Mouse (Mus musculus) heart, adult 2 months (tissue): ENCODE results near the gene Taf7l. TPM values are rescaled to one million over a fixed set of nuclear protein-coding genes. Genes with fewer than 3 reads are reported as not detected.

Experiments
- DNase-seq, 2 experiments: peaks; one replicate each; pipeline ENCODE4 v3.0.0; 2021
- H3K27ac ChIP-seq: fragments of 200-600 bp; 2 replicates; pipeline ENCODE4 v1.8.1; 2022
- H3K27me3 ChIP-seq: fragments of 200-500 bp; 2 replicates; pipeline ENCODE4 v1.6.1; 2012; ENCODE audit warnings: mild to moderate bottlenecking, low read length, inconsistent platforms, mixed read lengths; ENCODE audit not compliant: control insufficient read depth, insufficient read depth
- H3K36me3 ChIP-seq: fragments of 200-500 bp; 2 replicates; pipeline ENCODE4 v1.6.1; 2012; ENCODE audit warnings: low read length, inconsistent platforms; ENCODE audit not compliant: control insufficient read depth, insufficient read depth
- H3K4me1 ChIP-seq: fragments of 200-500 bp; 2 replicates; pipeline ENCODE4 v1.6.1; 2011; ENCODE audit warnings: low read length; ENCODE audit not compliant: control insufficient read depth, insufficient read depth
- H3K4me3 ChIP-seq: fragments of 200-600 bp; 2 replicates; pipeline ENCODE4 v1.8.1; 2022
- H3K79me2 ChIP-seq: fragments of 200-500 bp; replicated peaks from 2 replicates; pipeline ENCODE4 v1.6.1; 2012; ENCODE audit warnings: mild to moderate bottlenecking, inconsistent platforms, low read length, moderate library complexity, mixed read lengths; ENCODE audit not compliant: control insufficient read depth, insufficient read depth
- H3K9ac ChIP-seq: fragments of 200-500 bp; 2 replicates; pipeline ENCODE4 v1.6.1; 2012; ENCODE audit warnings: low read depth, mild to moderate bottlenecking, control low read depth, inconsistent platforms, low read length, mixed read lengths
- CTCF ChIP-seq: fragments of 200-600 bp; IDR thresholded peaks from 2 replicates; pipeline ENCODE4 v1.8.1; 2022; ENCODE audit warnings: antibody characterized with exemption, mild to moderate bottlenecking, moderate library complexity
- EP300 ChIP-seq: fragments of 200-500 bp; IDR thresholded peaks from 2 replicates; pipeline ENCODE4 v1.6.1; 2011; ENCODE audit warnings: low read depth, low read length, control low read depth; ENCODE audit not compliant: insufficient read depth
- POLR2A ChIP-seq: fragments of 200-500 bp; IDR thresholded peaks from 2 replicates; pipeline ENCODE4 v1.6.1; 2011; ENCODE audit warnings: mild to moderate bottlenecking, low read depth, low read length, control low read depth; ENCODE audit not compliant: insufficient read depth
- WGBS: fragments of 180-500 bp; shearing (Covaris S2); methylation state at CpG from one replicate; pipeline ENCODE4 v1.1.7; 2018; 5-methylcytosine and 5-hydroxymethylcytosine counted together
- intact Hi-C: fragments of 180-260 bp; cut with DNase I; formaldehyde crosslinking; loops from one replicate; pipeline ENCODE4 v1.15.1; 2025
- long read RNA-seq: library from polyadenylated mRNA; stranded (forward); transcript quantifications from one replicate; pipeline ENCODE4 v2.0.0, GENCODE M21; 2021
- polyA plus RNA-seq: library from polyadenylated mRNA; depleted of rRNA; stranded (reverse); fragments of >200 nt; gene quantifications from 2 replicates; pipeline ENCODE4 v1.2.3, GENCODE M21; 2012; rRNA removed
- total RNA-seq, 2 experiments: library from RNA; stranded (reverse); gene quantifications; 2 replicates each; pipeline ENCODE4 v1.2.3; 2021

Taf7l gene
- total RNA-seq = not detected
- not detected in 2 replicates for polyA plus RNA-seq
- long read RNA-seq = 0 reads

DNA sequence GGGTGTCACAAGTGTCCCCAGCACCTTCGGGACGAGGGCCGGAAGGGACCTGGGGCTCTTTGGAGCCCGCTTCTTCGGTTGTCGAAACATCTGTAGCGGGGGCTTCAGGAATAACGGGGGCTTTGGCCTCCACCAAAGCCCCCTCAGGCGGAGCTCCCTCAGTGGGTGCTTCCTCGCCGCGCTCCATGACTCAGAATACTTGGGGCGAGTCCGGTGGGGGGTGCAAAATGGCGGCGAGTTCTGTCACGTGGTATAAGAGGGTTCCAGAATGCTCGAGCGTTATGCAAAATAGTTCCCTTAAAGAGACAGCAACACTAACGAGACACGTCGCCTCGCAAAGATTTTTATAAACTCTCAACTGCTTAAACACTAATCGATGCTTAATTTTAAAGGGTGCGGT, at the start of gene Taf7l:
TSS of gene Taf7l (minus strand) at position 201 of the 400 bp plus-strand sequence.
- Histone ChIP-seq H3K27me3 (no peaks in the 10 kb centered on the region), H3K9ac (no peak within 1 kb of the TSS), H3K79me2 (no peaks in the 10 kb centered on the region), H3K27ac (no peak within 1 kb of the TSS), H3K36me3 (no peaks in the 10 kb centered on the region), H3K4me3 (no peak within 1 kb of the TSS), H3K4me1 (no peaks in the 10 kb centered on the region)
- TF ChIP-seq EP300 = no peak
- no peak for TF ChIP-seq POLR2A
- no peak for TF ChIP-seq CTCF
- DNase-seq = no peak
- intact Hi-C loops = no loop called here
- WGBS = 88% methylated on average over 25 of the region's 25 CpGs

DNA sequence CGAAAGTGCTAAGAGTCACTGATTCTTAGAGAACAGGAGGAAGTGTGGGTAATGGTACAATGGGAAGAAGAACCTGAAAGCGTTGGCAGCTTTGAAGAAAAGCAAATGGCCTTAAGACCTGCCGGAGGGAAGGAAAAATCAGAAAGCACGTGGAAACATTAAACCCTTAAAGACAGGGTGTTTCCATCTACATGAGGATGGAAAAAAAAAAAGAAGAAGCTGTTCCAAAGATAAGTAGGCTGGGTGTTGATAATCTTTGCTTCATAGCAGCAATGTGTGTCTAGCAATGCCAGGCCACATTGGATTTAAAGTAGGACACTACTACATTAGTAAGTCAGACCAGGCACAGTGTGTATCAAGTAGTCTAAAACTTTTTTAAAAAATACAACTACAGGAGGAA, 49.0 kb upstream of the Taf7l start:
- Histone ChIP-seq H3K79me2 (no peaks in the 10 kb centered on the region), H3K27ac (no peak overlapping the region), H3K4me3 (no peak overlapping the region), H3K4me1 (no peaks in the 10 kb centered on the region), H3K27me3 (no peaks in the 10 kb centered on the region), H3K36me3 (no peaks in the 10 kb centered on the region), H3K9ac (no peak overlapping the region)
- intact Hi-C loops = no loop called here
- no peak for DNase-seq
- no peak for TF ChIP-seq EP300
- TF ChIP-seq CTCF = no peak
- no peak for TF ChIP-seq POLR2A
- 59% methylated on average over 4 of the region's 4 CpGs for WGBS

DNA sequence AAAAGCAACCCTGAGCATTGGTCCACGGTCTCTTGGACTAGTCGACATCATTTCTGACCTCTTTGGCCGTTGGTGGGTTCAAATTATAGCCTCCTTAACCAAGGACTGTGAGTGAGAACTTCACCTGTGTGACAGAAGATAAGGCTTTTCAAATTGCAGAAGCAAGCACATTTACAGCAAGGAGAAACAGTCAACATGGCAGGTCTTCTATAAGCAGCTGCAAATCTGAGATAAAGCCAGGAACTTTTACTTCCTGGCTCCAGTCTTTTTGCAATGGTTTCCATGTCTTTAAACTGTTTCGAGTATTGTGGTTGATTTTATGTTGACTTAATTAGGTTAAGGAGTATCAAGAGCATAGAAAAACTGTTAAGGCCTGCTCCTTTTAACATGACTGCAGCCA, 47.5 kb upstream of the Taf7l start:
- intact Hi-C loops = no loop called here
- WGBS = 61% methylated on average over 4 of the region's 4 CpGs

DNA sequence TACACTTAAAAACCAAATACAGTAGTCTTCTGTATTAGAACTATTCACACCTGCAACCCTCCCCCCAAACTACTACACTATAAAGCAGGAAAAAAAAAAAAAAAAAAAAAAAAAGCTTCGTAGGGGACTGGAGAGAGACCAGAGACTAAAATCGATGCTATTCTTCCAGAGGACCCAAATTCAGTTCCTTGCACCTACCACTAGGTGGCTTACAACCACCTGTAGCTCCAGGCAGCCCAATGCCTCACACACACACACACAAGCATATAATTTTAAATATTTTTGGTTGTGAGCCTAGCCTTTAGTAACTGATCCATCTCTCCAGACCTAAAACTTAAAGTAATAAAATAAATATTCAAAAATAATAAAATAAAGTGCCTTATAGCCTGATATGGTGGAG, 33.2 kb upstream of the Taf7l start:
- Histone ChIP-seq H3K4me3 (no peak overlapping the region), H3K4me1 (no peaks in the 10 kb centered on the region), H3K27ac (no peak overlapping the region), H3K27me3 (no peaks in the 10 kb centered on the region), H3K36me3 (no peaks in the 10 kb centered on the region), H3K79me2 (no peaks in the 10 kb centered on the region), H3K9ac (no peak overlapping the region)
- DNase-seq = no peak
- TF ChIP-seq EP300 = no peak
- peak; percentile 74 for TF ChIP-seq CTCF
- TF ChIP-seq POLR2A = no peak
- 24% methylated on average over 2 of the region's 2 CpGs for WGBS
- intact Hi-C loops = no loop called here

More for the DNA sequence above, 47.5 kb upstream of the Taf7l start:
- no peaks in the 10 kb centered on the region for H3K4me1 ChIP-seq
- no peak for DNase-seq
- H3K79me2 ChIP-seq = no peaks in the 10 kb centered on the region
- no peaks in the 10 kb centered on the region for H3K27me3 ChIP-seq
- H3K27ac ChIP-seq = no peak overlapping the region
- no peaks in the 10 kb centered on the region for H3K36me3 ChIP-seq
- H3K4me3 ChIP-seq = no peak overlapping the region
- TF ChIP-seq CTCF (no peak), POLR2A (no peak), EP300 (no peak)
- no peak overlapping the region for H3K9ac ChIP-seq

DNA sequence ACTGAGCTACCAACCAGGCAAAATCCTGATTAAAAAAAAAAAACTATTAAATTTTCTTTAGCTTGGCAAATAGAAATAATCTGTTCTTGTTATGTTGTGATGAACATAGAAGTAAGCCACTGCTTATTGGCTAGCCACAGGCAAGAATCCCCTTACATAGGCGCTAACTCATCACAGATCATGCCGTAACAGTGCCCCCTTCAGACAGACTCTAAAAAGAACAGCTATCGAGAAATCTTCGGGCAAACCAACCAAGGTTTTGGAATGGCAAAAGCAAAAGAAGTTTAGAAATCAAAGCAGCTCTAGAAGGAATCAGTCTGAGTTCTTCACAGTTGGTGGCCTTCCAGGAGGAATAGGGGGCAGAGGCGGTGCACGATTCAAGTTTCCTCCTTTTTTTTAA, 31.7 kb upstream of the Taf7l start:
- intact Hi-C loops = no loop called here
- DNase-seq = no peak
- Histone ChIP-seq H3K4me3 (no peak overlapping the region), H3K79me2 (no peaks in the 10 kb centered on the region), H3K9ac (no peak overlapping the region), H3K27me3 (no peaks in the 10 kb centered on the region), H3K36me3 (no peaks in the 10 kb centered on the region), H3K27ac (no peak overlapping the region), H3K4me1 (no peaks in the 10 kb centered on the region)
- WGBS = 74% methylated on average over 6 of the region's 6 CpGs
- no peak for TF ChIP-seq EP300
- no peak for TF ChIP-seq CTCF
- TF ChIP-seq POLR2A = no peak

DNA sequence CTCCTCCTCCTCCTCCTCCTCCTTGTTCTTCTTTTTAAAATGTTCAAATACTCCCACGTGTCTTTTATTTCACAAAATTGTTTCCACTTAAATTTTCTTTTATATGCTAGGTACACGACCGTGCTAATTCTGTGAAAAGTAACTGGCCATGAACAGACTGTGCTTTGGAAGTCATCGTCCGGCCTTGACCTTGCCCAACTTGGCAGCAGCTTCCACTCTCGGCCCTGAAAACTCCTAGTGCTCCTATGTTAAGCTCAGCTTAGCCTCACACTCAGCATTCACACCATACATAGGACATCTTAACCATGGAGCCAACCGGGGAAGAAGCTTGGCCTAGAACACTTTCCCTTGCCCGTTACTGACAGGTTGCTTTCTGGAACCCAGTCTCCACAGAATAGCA, 24.4 kb upstream of the Taf7l start:
- Histone ChIP-seq H3K27ac (no peak overlapping the region), H3K27me3 (no peaks in the 10 kb centered on the region), H3K4me1 (no peaks in the 10 kb centered on the region), H3K79me2 (no peaks in the 10 kb centered on the region), H3K4me3 (no peak overlapping the region), H3K9ac (no peak overlapping the region), H3K36me3 (no peaks in the 10 kb centered on the region)
- intact Hi-C loops = no loop called here
- DNase-seq = no peak
- 69% methylated on average over 8 of the region's 8 CpGs for WGBS
- TF ChIP-seq CTCF = no peak
- no peak for TF ChIP-seq EP300
- no peak for TF ChIP-seq POLR2A
